Mouse (Mus musculus) MEL (cell line): ENCODE results near the gene Ncoa7. TPM values are rescaled to one million over a fixed set of nuclear protein-coding genes. Genes with fewer than 3 reads are reported as not detected.

Experiments used
- DNase-seq: peaks from one replicate; pipeline ENCODE4 v3.0.0; 2011; ENCODE audit warnings: low read depth, low spot score
- H3K27ac ChIP-seq: 2 replicates; pipeline ENCODE4 v1.5.1; 2012; ENCODE audit warnings: low read depth, mild to moderate bottlenecking, control low read depth, low read length, moderate library complexity; ENCODE audit not compliant: control insufficient read depth
- H3K27me3 ChIP-seq, 2 experiments: fragments of 150-350 bp in 1 of 2; sonication (generic) in 1 of 2; 2 replicates each; pipeline ENCODE4 v1.6.1; 2012; ENCODE audit warnings: low read length in 2 of 2, mild to moderate bottlenecking in 2 of 2, improper control_type of control experiment in 1 of 2, moderate library complexity in 1 of 2; ENCODE audit not compliant: insufficient read depth in 2 of 2, control insufficient read depth in 1 of 2
- H3K36me3 ChIP-seq, 2 experiments: 2 replicates each; pipeline ENCODE4 v1.6.1; 2012 to 2014; ENCODE audit warnings: low read length in 2 of 2, improper control_type of control experiment in 1 of 2, inconsistent platforms in 1 of 2, mild to moderate bottlenecking in 1 of 2; ENCODE audit not compliant: insufficient read depth in 2 of 2, control insufficient read depth in 1 of 2
- H3K4me1 ChIP-seq, 2 experiments: fragments of 150-350 bp in 1 of 2; sonication (generic) in 1 of 2; 2 replicates each; pipeline ENCODE4 v1.6.1; 2012; ENCODE audit warnings: low read length in 2 of 2, improper control_type of control experiment in 1 of 2, mild to moderate bottlenecking in 1 of 2; ENCODE audit not compliant: insufficient read depth in 2 of 2, control insufficient read depth in 1 of 2
- H3K4me3 ChIP-seq, 2 experiments: fragments of 150-350 bp in 1 of 2; sonication (generic) in 1 of 2; 2 replicates each; pipeline ENCODE4 v1.5.1; 2012; ENCODE audit warnings: low read depth in 2 of 2, low read length in 2 of 2, mild to moderate bottlenecking in 2 of 2, moderate library complexity in 2 of 2, control low read depth in 1 of 2, improper control_type of control experiment in 1 of 2; ENCODE audit not compliant: control insufficient read depth in 1 of 2, insufficient read depth in 1 of 2
- H3K79me2 ChIP-seq: 2 replicates; pipeline ENCODE4 v1.6.1; 2012; ENCODE audit warnings: mild to moderate bottlenecking, low read length, moderate library complexity; ENCODE audit not compliant: control insufficient read depth, poor library complexity, insufficient read depth
- H3K9ac ChIP-seq: 2 replicates; pipeline ENCODE4 v1.6.1; 2012; ENCODE audit warnings: low read depth, mild to moderate bottlenecking, control low read depth, low read length, moderate library complexity; ENCODE audit not compliant: control insufficient read depth, poor library complexity, severe bottlenecking
- H3K9me3 ChIP-seq: fragments of 150-350 bp; sonication (generic); replicated peaks from 2 replicates; pipeline ENCODE4 v1.6.1; 2012; ENCODE audit warnings: mild to moderate bottlenecking, low read length, improper control_type of control experiment, moderate library complexity; ENCODE audit not compliant: insufficient read depth
- ELF1 ChIP-seq: IDR thresholded peaks from 2 replicates; pipeline ENCODE4 v1.6.1; 2014; ENCODE audit warnings: low read depth, mild to moderate bottlenecking, inconsistent platforms, low read length, improper control_type of control experiment, moderate library complexity
- EP300 ChIP-seq, 2 experiments: IDR thresholded peaks; 2 replicates each; pipeline ENCODE4 v1.6.1; 2011; ENCODE audit warnings: improper control_type of control experiment in 2 of 2, low read length in 2 of 2, low read depth in 1 of 2, mild to moderate bottlenecking in 1 of 2
- GATA1 ChIP-seq: IDR thresholded peaks from 2 replicates; pipeline ENCODE4 v1.6.1; 2011; ENCODE audit warnings: low read depth, low read length, improper control_type of control experiment
- MAX ChIP-seq: IDR thresholded peaks from 2 replicates; pipeline ENCODE4 v1.6.1; 2011; ENCODE audit warnings: low read length, improper control_type of control experiment
- MAZ ChIP-seq: IDR thresholded peaks from 2 replicates; pipeline ENCODE4 v1.6.1; 2012; ENCODE audit warnings: low read depth, mild to moderate bottlenecking, inconsistent platforms, low read length, improper control_type of control experiment
- MXI1 ChIP-seq: IDR thresholded peaks from 2 replicates; pipeline ENCODE4 v1.6.1; 2011; ENCODE audit warnings: mild to moderate bottlenecking, low read depth, low read length, improper control_type of control experiment
- NELFE ChIP-seq: IDR thresholded peaks from 2 replicates; pipeline ENCODE4 v1.6.1; 2011; ENCODE audit warnings: low read depth, low read length, improper control_type of control experiment
- NRF1 ChIP-seq: IDR thresholded peaks from 2 replicates; pipeline ENCODE4 v1.6.1; 2014; ENCODE audit warnings: low read depth, mild to moderate bottlenecking, inconsistent platforms, low read length, improper control_type of control experiment, moderate library complexity; ENCODE audit not compliant: poor library complexity, insufficient read depth, severe bottlenecking
- POLR2A ChIP-seq, 2 experiments: IDR thresholded peaks; 2 replicates each; pipeline ENCODE4 v1.6.1; 2011 to 2012; ENCODE audit warnings: low read length in 2 of 2, mild to moderate bottlenecking in 2 of 2, control low read depth in 1 of 2, improper control_type of control experiment in 1 of 2, low read depth in 1 of 2, moderate library complexity in 1 of 2; ENCODE audit not compliant: control insufficient read depth in 1 of 2, insufficient read depth in 1 of 2, poor library complexity in 1 of 2
- RAD21 ChIP-seq: IDR thresholded peaks from 2 replicates; pipeline ENCODE4 v1.6.1; 2011; ENCODE audit warnings: mild to moderate bottlenecking, low read depth, low read length, improper control_type of control experiment
- RCOR1 ChIP-seq: IDR thresholded peaks from 2 replicates; pipeline ENCODE4 v1.6.1; 2012; ENCODE audit warnings: low read depth, mild to moderate bottlenecking, inconsistent platforms, low read length, improper control_type of control experiment
- SIN3A ChIP-seq: IDR thresholded peaks from 2 replicates; pipeline ENCODE4 v1.6.1; 2012; ENCODE audit warnings: low read length, improper control_type of control experiment, inconsistent platforms
- TAL1 ChIP-seq: IDR thresholded peaks from 2 replicates; pipeline ENCODE4 v1.6.1; 2012; ENCODE audit warnings: mild to moderate bottlenecking, inconsistent platforms, low read length, moderate library complexity, mixed read lengths
- TCF12 ChIP-seq: IDR thresholded peaks from 2 replicates; pipeline ENCODE4 v1.6.1; 2014; ENCODE audit warnings: low read depth, mild to moderate bottlenecking, inconsistent platforms, low read length, improper control_type of control experiment, moderate library complexity
- polyA plus RNA-seq, 2 experiments: library from polyadenylated mRNA; stranded (reverse) in 1 of 2; unstranded in 1 of 2; fragments of >175 nt in 1 of 2; fragments of >200 nt in 1 of 2; gene quantifications; 2 replicates each; pipeline versions ENCODE4 v1.2.1 to v1.2.4; 2012; ENCODE audit warnings: low replicate concordance in 2 of 2, low read depth in 1 of 2; ENCODE audit not compliant: insufficient read length in 2 of 2, insufficient read depth in 1 of 2, missing spikeins in 1 of 2
- total RNA-seq: library from RNA; depleted of rRNA; stranded (reverse); fragments of 300-350 nt; gene quantifications from 2 replicates; pipeline ENCODE4 v1.2.3, GENCODE M21; 2012

Ncoa7 gene
- total and polyA plus RNA-seq, 3 experiments, result 1.7 to 64.9 (median 4.2) TPM

GRCm38 (mm10) chr10:30844191-30845010 is 41.3 kb upstream of the Ncoa7 start:
- H3K4me3 ChIP-seq, result no peak overlapping the region
- peaks cover 0 to 7% of the 10 kb centered on the region in 2 experiments; a peak in 2 of 4 replicates for H3K4me1 ChIP-seq
- no peaks in the 10 kb centered on the region for H3K79me2 ChIP-seq
- H3K9me3 ChIP-seq, result no peaks in the 10 kb centered on the region
- TF ChIP-seq EP300 (IDR thresholded peaks at IDR 0.05; ENCODE audit: low read depth in 1 of 2, low read length in 2 of 2), result no peak
- TF ChIP-seq, all 39 proteins: peak for 0
- Histone ChIP-seq H3K27ac (no peak overlapping the region), H3K36me3 (peaks cover 0 to 3% of the 10 kb centered on the region in 2 experiments; a peak in 1 of 4 replicates), H3K9ac (no peak overlapping the region), H3K27me3 (peaks cover 0 to under 1% of the 10 kb centered on the region in 2 experiments; a peak in 2 of 4 replicates)
- no peak for DNase-seq

- TF ChIP-seq RAD21, result no peak
- no peak for TF ChIP-seq GATA1
- no peak for TF ChIP-seq TAL1
- no peak for TF ChIP-seq POLR2A (IDR thresholded peaks at IDR 0.05; ENCODE audit: control insufficient read depth in 1 of 2, insufficient read depth in 1 of 2, low read depth in 1 of 2, low read length in 2 of 2, poor library complexity in 1 of 2)
- TF ChIP-seq ELF1, result no peak
- TF ChIP-seq TCF12, result no peak
- TF ChIP-seq SIN3A, result no peak
- H3K9ac ChIP-seq, result no peak overlapping the region
- H3K27me3 ChIP-seq, result peaks cover 0 to 1% of the 10 kb centered on the region in 2 experiments; a peak in 2 of 4 replicates
- H3K36me3 ChIP-seq, result peaks cover 0 to 3% of the 10 kb centered on the region in 2 experiments; a peak in 1 of 4 replicates
- peaks cover 0 to 7% of the 10 kb centered on the region in 2 experiments; a peak in 2 of 4 replicates for H3K4me1 ChIP-seq
- DNase-seq, result no peak
- H3K27ac ChIP-seq, result no peak overlapping the region
- H3K4me3 ChIP-seq, result no peak overlapping the region
- no peaks in the 10 kb centered on the region for H3K79me2 ChIP-seq
- H3K9me3 ChIP-seq, result no peaks in the 10 kb centered on the region
Observed at GRCm38 (mm10) chr10:30843438-30844190, 40.5 kb upstream of the Ncoa7 start.

GRCm38 (mm10) chr10:30842643-30843437 is 39.7 kb upstream of the Ncoa7 start, which contains the start of gene Hey2:
TSS of gene Hey2 (minus strand) at chr10:30842801.
- DNase-seq, result peak; percentile 93
- no peak within 1 kb of the TSS for H3K27ac ChIP-seq
- peaks cover 0 to 3% of the 10 kb centered on the region in 2 experiments; a peak in 1 of 4 replicates for H3K36me3 ChIP-seq
- H3K9me3 ChIP-seq, result no peaks in the 10 kb centered on the region
- H3K4me1 ChIP-seq, result peaks cover 0 to 7% of the 10 kb centered on the region in 2 experiments; a peak in 2 of 4 replicates
- peak within 1 kb of the TSS; percentile 33 to 49; a peak in 3 of 4 replicates for H3K4me3 ChIP-seq
- TF ChIP-seq NRF1, result peak; percentile 70
- peak; percentile 54; the same call in 1 of the 2 replicates for TF ChIP-seq MXI1
- TF ChIP-seq SIN3A, result peak; percentile 48; the same call in 1 of the 2 replicates
- no peak for TF ChIP-seq ELF1
- TF ChIP-seq MAX, result peak; percentile 88
- peak; percentile 84; the same call in 1 of the 2 replicates for TF ChIP-seq MAZ
- TF ChIP-seq NELFE, result no peak
- peak; percentile 14; the same call in 1 of the 2 replicates for TF ChIP-seq RCOR1
- H3K27me3 ChIP-seq, result peaks cover 0 to 1% of the 10 kb centered on the region in 2 experiments; a peak in 2 of 4 replicates
- H3K9ac ChIP-seq, result peak within 1 kb of the TSS; percentile 35; the same call in 1 of the 2 replicates
- H3K79me2 ChIP-seq, result no peaks in the 10 kb centered on the region
